Mouse (Mus musculus) ES-E14 (cell line): ENCODE measurements around the gene Fgf10.

Experiments used
- HCFC1 ChIP-seq: IDR thresholded peaks from 2 replicates; pipeline ENCODE4 v1.6.1; 2012; ENCODE audit warnings: low read length, inconsistent platforms, borderline replicate concordance; ENCODE audit not compliant: insufficient read depth
- ZC3H11A ChIP-seq: IDR thresholded peaks from 2 replicates; pipeline ENCODE4 v1.6.1; 2012; ENCODE audit warnings: low read depth, mild to moderate bottlenecking, inconsistent platforms, low read length, borderline replicate concordance
- ZNF384 ChIP-seq: IDR thresholded peaks from 2 replicates; pipeline ENCODE4 v1.6.1; 2012; ENCODE audit warnings: low read depth, low read length, inconsistent platforms

- TF ChIP-seq HCFC1 (no peak), ZC3H11A (no peak), ZNF384 (no peak)
These were observed 38.1 kb upstream of the Fgf10 start for GRCm38 (mm10) chr13:118631500-118631899.
